Mouse (Mus musculus) cerebellum, postnatal 14 days (tissue): ENCODE results near the gene Dok3.

Experiments used
- DNase-seq, 2 experiments: peaks; one replicate each; pipeline ENCODE4 v3.0.0; 2021; ENCODE audit warnings: mixed read lengths in 2 of 2

The Dok3 gene

GRCm38 (mm10) chr13:55474621-55475069, 54.5 kb downstream of the Dok3 start:
- DNase-seq, result peak; percentile 62 to 73

DNA sequence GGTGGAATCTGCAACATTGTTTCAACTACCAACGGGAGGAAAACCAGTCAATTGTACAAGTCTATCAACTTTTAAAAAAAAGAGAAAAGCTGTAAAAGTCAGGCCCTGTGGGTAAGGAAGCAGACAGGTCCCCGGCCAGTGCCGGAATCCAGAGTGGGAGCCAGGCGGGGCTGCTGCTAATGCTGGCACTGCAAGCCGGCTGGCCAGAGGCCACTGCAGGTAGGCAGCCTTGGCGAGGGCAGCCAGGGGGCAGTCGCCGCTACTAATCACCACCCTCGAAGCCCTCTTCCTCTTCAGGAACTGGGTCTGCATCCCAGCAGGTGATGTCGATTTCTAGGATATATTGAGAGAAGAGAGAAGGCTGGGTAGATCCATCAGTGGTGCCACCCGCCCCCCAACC, 55.1 kb downstream of the Dok3 start:
- peak in 1 of 2 experiments; percentile 57 for DNase-seq
